Mouse (Mus musculus) hindlimb bud, embryonic 11.5 days (tissue): ENCODE data around the gene Sptssa.
"Not testable (repeated sequence)": the region's sequence is repeated elsewhere in the genome, so short reads cannot be mapped to it uniquely, and the experiment has no call there.

ENCODE experiments used
- DNase-seq: peaks from one replicate; pipeline ENCODE4 v3.0.0-alpha.2; 2012; ENCODE audit warnings: low read depth, low spot score; ENCODE audit errors: extremely low spot score

Sptssa gene

DNA sequence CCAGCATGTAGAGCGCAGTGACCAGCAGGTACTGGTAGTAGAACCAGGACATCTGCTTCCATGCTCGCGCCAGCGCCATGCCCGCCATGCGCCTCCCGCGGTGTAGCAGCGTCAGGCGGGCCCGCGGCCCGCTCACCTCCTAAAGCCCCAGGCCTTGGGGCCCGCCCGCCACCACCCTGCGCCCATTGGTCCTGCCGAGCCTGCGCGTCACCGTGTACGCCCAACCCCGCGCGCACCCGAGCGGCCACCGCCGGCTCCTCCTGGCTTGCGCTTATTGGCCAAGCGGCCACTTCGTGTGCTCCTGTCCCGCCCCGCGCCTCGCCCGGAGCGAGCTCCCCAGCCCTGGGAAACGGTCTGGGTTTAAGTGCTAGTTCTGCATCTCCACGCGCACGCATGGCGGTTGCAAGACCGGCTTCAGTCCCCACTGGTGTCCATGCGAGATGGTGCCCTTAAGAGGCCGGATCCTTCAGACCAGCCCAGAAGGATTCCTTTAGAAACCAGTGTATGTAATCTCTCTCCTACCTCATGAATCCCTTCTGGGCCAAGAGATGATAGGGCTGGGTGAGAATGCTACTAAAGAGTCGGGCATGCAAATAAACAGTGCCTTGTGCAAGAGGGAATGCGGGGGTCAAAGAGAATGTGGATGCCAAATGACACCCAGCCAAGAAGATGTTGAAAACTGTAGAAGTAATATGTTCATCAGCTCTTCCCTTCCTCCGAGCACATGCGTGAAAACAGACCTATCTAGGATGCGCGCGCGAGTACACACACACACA is at the start of gene Sptssa:
Gene Sptssa, minus strand, starts transcription at position 178 of the 776 bp plus-strand sequence.
- DNase-seq: peak; percentile 73

GRCm38 (mm10) chr12:54699394-54699793 is 43.0 kb upstream of the Sptssa start:
- no peak for DNase-seq

- DNase-seq: no peak
Observed at GRCm38 (mm10) chr12:54697791-54698250, 41.4 kb upstream of the Sptssa start.

DNA sequence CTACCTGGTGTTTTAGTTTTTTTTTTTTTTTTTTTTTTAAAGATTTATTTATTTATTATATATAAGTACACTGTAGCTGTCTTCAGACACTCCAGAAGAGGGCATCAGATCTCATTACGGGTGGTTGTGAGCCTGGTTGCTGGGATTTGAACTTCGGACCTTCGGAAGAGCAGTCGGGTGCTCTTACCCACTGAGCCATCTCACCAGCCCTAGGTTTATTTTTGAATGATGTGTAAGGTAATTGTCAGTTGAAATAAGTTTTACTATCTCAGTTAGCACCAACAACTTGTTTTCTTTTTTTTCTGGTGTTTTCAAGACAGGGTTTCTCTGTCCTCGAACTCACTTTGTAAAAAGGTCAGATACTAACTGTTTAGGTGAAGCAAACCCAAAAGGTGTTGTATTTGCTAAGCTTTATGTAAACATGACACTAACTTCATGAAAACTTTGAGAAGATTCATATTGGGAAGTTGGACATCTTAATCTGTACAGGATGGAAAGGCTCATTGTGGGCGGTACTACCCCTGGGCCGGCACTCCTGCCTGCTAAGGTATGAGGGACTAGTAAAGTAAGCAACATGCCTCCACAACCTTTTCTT is 40.7 kb upstream of the Sptssa start:
- peak; percentile 73 for DNase-seq

DNA sequence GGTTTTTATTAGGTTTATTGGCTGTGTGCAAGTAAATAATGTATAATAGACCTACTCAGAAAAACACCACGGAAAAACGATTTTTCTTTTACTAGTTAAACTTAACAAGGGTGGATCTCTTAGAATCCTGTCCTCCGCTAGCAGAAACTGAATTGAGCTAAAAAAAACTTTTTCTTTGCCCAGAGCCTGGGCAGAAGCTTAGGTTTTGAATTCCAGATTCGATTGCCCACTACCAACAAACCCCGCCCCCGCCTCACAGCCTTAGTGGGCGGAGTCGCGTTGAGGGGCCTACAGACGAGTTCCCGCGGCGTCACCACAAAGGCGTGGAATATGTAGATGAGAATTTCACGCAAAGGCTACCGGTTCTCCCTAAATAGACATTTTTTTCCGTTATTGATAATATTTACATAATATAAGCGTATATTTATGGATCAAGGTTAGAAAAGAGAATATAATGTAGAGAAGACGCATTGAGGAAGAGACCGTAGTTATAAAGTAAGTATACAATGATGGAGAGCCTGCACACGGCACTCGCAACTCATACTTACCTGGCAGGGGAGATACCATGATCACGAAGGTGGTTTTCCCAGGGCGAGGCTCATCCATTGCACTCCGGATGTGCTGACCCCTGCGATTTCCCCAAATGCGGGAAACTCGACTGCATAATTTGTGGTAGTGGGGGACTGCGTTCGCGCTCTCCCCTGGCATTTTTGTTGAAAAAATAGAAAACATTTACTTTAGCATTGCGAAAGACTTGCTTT is 40.0 kb upstream of the Sptssa start:
- peak; percentile 98 for DNase-seq

- DNase-seq: peak; percentile 62
Observed at GRCm38 (mm10) chr12:54695511-54696241, 39.3 kb upstream of the Sptssa start, which contains the start of gene Eapp. Eapp (minus strand) TSS chr12:54695897.

DNA sequence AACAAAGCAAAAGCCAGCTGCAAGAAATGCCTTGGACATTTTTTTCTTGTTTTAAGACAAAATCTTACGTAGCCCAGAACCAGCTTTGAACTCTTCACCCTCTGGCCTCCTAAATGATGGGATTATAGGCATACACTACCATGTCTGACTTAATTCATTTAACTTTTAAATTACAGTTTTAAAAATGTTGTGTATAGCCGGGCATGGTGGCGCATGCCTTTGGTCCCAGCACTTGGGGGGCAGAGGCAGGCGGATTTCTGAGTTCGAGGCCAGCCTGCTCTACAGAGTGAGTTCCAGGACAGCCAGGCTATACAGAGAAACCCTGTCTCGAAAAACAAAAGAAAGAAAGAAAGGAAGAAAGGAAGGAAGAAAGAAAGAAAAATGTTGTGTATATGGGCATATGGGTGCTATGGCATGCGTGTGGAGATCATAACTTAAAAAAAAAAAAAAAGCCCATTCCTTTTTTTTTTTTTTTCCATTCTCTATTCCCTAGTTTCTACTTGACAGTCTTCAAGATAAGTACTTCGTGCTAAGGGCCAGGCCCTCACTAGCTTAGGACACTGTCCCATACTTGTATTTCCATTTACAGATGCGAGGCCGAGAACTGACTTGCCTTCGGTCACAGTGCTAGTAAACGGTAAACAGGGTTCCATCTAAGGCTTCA is 38.6 kb upstream of the Sptssa start:
- peak; percentile 8 for DNase-seq

DNA sequence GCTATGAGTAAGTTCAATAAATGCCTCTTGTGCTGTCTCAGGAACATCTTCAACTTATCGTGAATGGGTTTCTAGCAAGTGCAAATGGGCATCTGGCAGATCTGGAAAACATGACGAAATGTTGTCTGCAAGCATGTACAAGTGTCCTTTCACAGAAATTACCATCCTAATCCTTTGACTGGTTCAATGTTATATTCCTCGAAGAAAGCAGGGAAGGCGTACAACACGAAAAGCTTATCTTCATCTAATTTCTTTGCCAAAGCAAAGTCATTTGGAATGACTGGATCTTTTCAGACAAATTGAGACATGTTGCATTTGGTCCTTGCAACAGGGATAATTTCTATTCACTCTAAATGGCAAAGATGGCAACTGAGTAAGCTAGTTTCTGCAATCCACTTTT is 32.7 kb upstream of the Sptssa start:
- DNase-seq: no peak

GRCm38 (mm10) chr12:54683182-54683581 is 26.8 kb upstream of the Sptssa start:
- no peak for DNase-seq

DNA sequence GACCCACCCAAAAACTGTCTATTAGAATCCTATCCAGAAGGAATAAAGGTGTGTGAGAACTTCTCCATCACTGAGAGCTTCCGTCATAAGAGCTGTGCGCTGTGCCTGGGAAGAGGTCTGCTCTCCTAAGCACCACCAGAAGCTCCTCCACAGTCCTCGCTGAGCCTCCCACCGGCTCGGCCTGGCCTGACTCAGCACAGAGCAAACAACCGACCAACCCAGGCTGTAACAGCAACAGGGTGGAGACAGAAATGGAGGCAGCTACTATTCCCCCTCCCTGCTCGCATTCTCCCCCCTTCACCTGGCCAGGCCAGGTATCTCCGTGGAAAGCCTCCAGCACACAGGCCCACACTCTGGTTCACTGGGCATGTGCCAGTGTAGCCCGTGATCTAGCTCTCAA is 20.3 kb upstream of the Sptssa start:
- DNase-seq: no peak

GRCm38 (mm10) chr12:54675396-54675795 is 19.0 kb upstream of the Sptssa start:
- no peak for DNase-seq

DNA sequence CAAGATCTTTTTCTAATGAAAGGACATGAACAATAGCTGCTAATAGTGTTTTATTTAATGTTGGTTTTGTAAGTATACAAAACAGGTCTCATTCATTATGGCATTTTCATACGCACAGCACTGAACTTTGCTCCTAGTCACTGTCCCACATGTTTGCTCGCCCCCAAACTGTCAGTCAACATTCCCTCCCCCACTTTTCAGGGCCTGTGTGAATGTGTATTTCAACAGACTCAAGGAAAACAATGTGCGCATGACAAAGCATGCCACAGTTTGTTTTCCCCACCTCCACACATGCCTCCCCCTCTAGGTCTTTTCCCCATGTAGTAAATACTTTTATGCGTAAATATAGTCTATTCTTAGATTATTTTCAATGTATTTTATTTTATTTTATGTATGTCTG is 14.9 kb upstream of the Sptssa start:
- DNase-seq: no peak

- no peak for DNase-seq
Observed at GRCm38 (mm10) chr12:54668141-54668540, 11.8 kb upstream of the Sptssa start.

GRCm38 (mm10) chr12:54665526-54665925 is 9.2 kb upstream of the Sptssa start:
- no peak for DNase-seq

GRCm38 (mm10) chr12:54661470-54661869 is 5.1 kb upstream of the Sptssa start:
- DNase-seq: not testable (repeated sequence)

DNA sequence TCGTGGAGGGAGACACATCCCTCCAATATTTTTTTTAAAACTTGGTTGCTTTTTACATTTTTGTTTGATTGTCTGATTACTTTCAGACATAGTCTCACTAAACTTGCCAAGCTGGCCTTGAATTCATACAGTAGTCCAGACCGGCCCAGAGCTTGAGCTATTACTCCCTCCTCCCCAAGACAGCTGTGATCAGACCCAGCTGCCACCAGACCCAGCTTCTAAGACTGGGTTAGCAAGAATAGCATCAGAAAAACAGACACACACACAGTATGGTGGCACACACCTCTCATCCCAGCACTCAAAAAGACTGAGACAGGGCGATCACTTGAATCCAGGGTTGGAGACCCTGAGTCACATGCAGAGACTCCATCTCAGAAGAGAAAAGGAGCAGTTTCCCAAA is 3.5 kb upstream of the Sptssa start:
- no peak for DNase-seq

DNA sequence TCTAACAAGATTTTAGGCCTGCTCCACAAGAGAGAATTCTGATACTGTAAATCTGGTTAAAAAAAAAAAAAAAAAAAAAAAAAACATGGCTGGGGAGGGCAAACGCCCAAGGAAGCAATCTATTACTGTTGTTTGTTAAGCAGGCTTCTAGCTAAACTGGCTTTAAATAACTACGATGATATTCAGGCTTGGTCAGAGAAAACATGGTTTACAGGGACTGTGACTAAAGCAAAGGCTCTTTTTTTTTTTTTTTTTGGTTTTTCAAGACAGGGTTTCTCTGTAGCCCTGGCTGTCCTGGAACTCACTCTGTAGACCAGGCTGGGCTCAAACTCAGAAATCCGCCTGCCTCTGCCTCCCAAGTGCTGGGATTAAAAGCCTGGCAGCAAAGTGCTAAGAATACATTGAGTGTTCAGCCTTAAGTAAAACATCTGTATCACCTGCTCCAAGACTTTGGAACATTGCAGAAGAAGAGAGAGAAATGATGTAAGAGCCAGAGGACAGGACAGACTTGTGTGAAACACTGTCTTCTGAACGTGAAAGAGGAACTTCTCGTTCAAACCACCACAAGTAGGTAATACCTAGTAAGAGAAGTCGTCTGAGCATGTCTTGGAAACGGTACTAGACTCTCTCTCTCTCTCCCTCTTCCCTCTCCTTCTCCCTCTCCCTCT is 2.2 kb upstream of the Sptssa start:
- DNase-seq: no peak

DNA sequence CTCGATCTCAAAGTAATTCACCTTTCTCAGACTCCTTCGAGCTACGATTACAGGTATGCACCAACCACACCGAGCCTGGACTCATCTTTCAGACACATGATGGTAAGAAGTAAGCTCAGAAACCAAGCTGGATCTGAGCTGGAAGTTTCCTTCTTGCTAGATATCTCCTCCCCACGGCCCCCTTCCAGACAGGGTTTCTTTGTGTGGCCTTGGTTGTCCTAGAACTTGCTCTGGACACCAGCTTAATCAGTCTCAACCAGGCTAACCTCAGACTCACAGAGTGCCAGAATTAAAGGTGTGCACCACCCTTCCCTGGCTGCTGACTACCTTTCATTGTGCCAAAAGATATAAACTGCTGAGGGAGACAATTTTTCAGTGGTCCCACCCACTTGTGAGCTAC is 1.6 kb upstream of the Sptssa start:
- no peak for DNase-seq

- no peak for DNase-seq
Observed at GRCm38 (mm10) chr12:54657226-54657625, 853 bp upstream of the Sptssa start.

- no peak for DNase-seq
Observed at GRCm38 (mm10) chr12:54656039-54656395, 356 bp downstream of the Sptssa start.
